Mouse (Mus musculus): ENCODE results near the gene Rasl11a. TPM values are rescaled to one million over a fixed set of nuclear protein-coding genes. Genes with fewer than 3 reads are reported as not detected.

The Rasl11a gene
- polyA plus RNA-seq, 1 experiment from 2014 or later: 3.0 TPM

DNA sequence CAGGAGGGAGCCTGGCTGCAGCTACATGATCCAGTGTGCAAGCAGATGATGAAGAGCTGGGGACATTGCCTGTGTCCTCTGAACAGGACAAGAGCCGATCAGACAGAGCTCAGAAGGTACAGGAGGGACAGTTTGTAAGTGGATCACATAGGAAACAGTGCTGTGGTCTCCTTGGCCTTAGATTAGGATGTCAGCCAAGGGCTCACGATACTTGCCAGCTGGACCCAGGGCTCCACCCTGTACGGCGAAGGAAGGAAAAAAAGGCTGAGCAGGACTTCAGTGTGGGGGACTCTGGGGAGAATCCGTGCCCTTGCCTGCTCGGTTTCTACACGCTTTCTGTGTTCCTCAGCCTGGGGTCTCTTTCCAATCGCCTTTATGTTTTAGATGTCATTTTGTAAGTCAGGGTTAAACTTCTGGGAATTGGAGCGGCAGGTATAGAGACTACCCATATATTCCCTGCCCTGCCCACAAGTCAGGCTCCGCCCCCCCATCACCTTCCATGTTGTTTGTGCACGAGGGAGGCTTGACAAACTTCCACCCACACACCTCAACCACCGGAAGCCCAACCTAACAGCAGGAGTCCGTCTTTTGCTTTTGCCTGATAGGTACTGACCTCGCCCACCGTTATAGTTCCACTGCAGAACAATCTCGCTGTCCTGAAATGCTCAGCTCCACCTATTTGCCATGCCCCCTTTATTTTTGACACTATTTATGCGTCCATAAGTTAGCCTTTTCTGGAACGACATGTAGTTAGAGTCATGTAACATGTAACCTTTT lies 15.5 kb downstream of the Rasl11a start:
- ATAC-seq: no peak
- Histone ChIP-seq H3K4me2 (ENCODE audit: low read depth, low read length) (no peak overlapping the region), H3K9ac (replicated peaks) (no peak overlapping the region), H3K4me3 (ENCODE audit: low read depth, low read length) (no peak overlapping the region), H3K36me3 (replicated peaks; ENCODE audit: insufficient read depth, low read length) (no peaks in the 10 kb centered on the region), H3K4me1 (ENCODE audit: insufficient read depth) (no peaks in the 10 kb centered on the region), H3K27me3 (ENCODE audit: insufficient read depth, low read length) (no peaks in the 10 kb centered on the region), H3K27ac (ENCODE audit: low read depth) (no peak overlapping the region), H3K9me3 (ENCODE audit: low read length) (no peaks in the 10 kb centered on the region)
- 61% methylated on average over 18 of the region's 18 CpGs for WGBS (ENCODE audit: insufficient replicate concordance)
- TF ChIP-seq CTCF (IDR thresholded peaks at IDR 0.05; ENCODE audit: low read depth) (no peak), EP300 (IDR thresholded peaks at IDR 0.05; ENCODE audit: low read depth) (no peak)
- no peak for DNase-seq

- Histone ChIP-seq H3K9me3 (ENCODE audit: low read length) (no peaks in the 10 kb centered on the region), H3K4me3 (ENCODE audit: low read depth, low read length) (no peak overlapping the region), H3K4me1 (ENCODE audit: insufficient read depth) (peaks cover 9% of the 10 kb centered on the region), H3K4me2 (ENCODE audit: low read depth, low read length) (no peak overlapping the region), H3K27ac (ENCODE audit: low read depth) (no peak overlapping the region), H3K9ac (replicated peaks) (no peak overlapping the region), H3K27me3 (ENCODE audit: insufficient read depth, low read length) (no peaks in the 10 kb centered on the region), H3K36me3 (replicated peaks; ENCODE audit: insufficient read depth, low read length) (no peaks in the 10 kb centered on the region)
- TF ChIP-seq EP300 (IDR thresholded peaks at IDR 0.05; ENCODE audit: low read depth) (no peak), CTCF (IDR thresholded peaks at IDR 0.05; ENCODE audit: low read depth) (no peak)
- no peak for ATAC-seq
- no peak for DNase-seq
- 60% methylated on average over 7 of the region's 7 CpGs for WGBS (ENCODE audit: insufficient replicate concordance)
Measured at GRCm38 (mm10) chr5:146861588-146861987, 16.7 kb downstream of the Rasl11a start.

DNA sequence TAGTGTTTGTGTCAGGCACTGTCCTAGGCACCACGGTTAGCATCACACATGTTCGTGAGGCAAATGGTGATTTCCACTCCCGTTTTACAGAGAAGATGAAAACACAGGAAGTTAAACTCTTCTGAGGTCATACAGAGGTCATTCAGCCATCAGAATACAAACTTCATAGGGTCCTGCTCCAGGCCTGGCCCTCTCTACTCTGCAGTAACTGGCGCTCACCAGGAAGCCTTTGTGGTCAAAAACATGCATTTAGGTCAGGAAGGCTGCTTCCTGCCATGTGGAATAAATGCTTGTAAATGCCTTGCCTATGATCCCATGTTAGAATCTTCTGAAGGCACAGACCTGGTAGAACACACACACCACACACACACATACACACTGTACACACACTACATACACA lies 20.6 kb downstream of the Rasl11a start:
- Histone ChIP-seq H3K9me3 (ENCODE audit: low read length) (no peaks in the 10 kb centered on the region), H3K4me1 (ENCODE audit: insufficient read depth) (peaks cover 23% of the 10 kb centered on the region), H3K36me3 (replicated peaks; ENCODE audit: insufficient read depth, low read length) (no peaks in the 10 kb centered on the region), H3K4me3 (ENCODE audit: low read depth, low read length) (no peak overlapping the region), H3K4me2 (ENCODE audit: low read depth, low read length) (no peak overlapping the region), H3K9ac (replicated peaks) (no peak overlapping the region), H3K27ac (ENCODE audit: low read depth) (no peak overlapping the region), H3K27me3 (ENCODE audit: insufficient read depth, low read length) (no peaks in the 10 kb centered on the region)
- ATAC-seq: no peak
- WGBS (ENCODE audit: insufficient replicate concordance): 38% methylated on average over 4 of the region's 4 CpGs
- TF ChIP-seq EP300 (IDR thresholded peaks at IDR 0.05; ENCODE audit: low read depth): no peak
- no peak for TF ChIP-seq CTCF (IDR thresholded peaks at IDR 0.05; ENCODE audit: low read depth)
- no peak for DNase-seq

GRCm38 (mm10) chr5:146866277-146866676 lies 21.4 kb downstream of the Rasl11a start:
- H3K4me2 ChIP-seq (ENCODE audit: low read depth, low read length): peak overlapping the region; percentile 63
- WGBS (ENCODE audit: insufficient replicate concordance): 68% methylated on average over 2 of the region's 2 CpGs

GRCm38 (mm10) chr5:146867246-146867945 lies 22.5 kb downstream of the Rasl11a start:
- H3K27me3 ChIP-seq (ENCODE audit: insufficient read depth, low read length): no peaks in the 10 kb centered on the region
- peak overlapping the region; percentile 19 for H3K27ac ChIP-seq (ENCODE audit: low read depth)
- H3K4me3 ChIP-seq (ENCODE audit: low read depth, low read length): no peak overlapping the region
- WGBS (ENCODE audit: insufficient replicate concordance): 6% methylated on average over 19 of the region's 19 CpGs
- peaks cover 23% of the 10 kb centered on the region for H3K4me1 ChIP-seq (ENCODE audit: insufficient read depth)
- peak; percentile 81 for ATAC-seq
- no peak overlapping the region for H3K9ac ChIP-seq (replicated peaks)
- TF ChIP-seq EP300 (IDR thresholded peaks at IDR 0.05; ENCODE audit: low read depth) (peak; percentile 33; the same call in 1 of the 2 replicates), CTCF (IDR thresholded peaks at IDR 0.05; ENCODE audit: low read depth) (no peak)
- DNase-seq: peak; percentile 44
- H3K9me3 ChIP-seq (ENCODE audit: low read length): no peaks in the 10 kb centered on the region
- peak overlapping the region; percentile 63 for H3K4me2 ChIP-seq (ENCODE audit: low read depth, low read length)
- H3K36me3 ChIP-seq (replicated peaks; ENCODE audit: insufficient read depth, low read length): no peaks in the 10 kb centered on the region

More at GRCm38 (mm10) chr5:146866277-146866676, 21.4 kb downstream of the Rasl11a start:
- Histone ChIP-seq H3K9me3 (ENCODE audit: low read length) (no peaks in the 10 kb centered on the region), H3K4me1 (ENCODE audit: insufficient read depth) (peaks cover 23% of the 10 kb centered on the region), H3K4me3 (ENCODE audit: low read depth, low read length) (no peak overlapping the region), H3K36me3 (replicated peaks; ENCODE audit: insufficient read depth, low read length) (no peaks in the 10 kb centered on the region), H3K27ac (ENCODE audit: low read depth) (0 out of 2 replicates have a peak overlapping the region, but pooled peaks have one; percentile 3), H3K27me3 (ENCODE audit: insufficient read depth, low read length) (no peaks in the 10 kb centered on the region), H3K9ac (replicated peaks) (no peak overlapping the region)
- DNase-seq: no peak
- TF ChIP-seq CTCF (IDR thresholded peaks at IDR 0.05; ENCODE audit: low read depth) (no peak), EP300 (IDR thresholded peaks at IDR 0.05; ENCODE audit: low read depth) (peak; percentile 88)
- peak; percentile 56 for ATAC-seq

DNA sequence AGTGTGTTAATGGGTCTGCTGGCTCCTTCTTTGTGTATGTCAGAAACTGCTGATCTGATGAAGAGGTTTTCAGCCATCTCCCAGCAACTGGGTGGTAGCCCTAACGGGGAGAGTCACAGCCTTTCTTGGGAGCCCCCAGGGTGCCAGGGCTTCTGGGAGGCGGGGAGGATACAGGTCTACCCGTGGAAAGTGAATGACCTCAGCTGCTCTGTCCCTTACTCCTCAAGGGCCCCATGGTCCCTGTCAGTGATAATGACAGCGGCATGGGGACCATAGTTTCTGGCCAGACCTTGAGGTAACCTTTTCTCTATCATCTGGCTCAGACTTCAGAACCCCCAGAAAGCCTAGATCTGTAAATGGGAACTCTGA lies 23.1 kb downstream of the Rasl11a start:
- ATAC-seq: 0 out of 2 replicates have a peak, but pooled peaks have one; percentile 9
- Histone ChIP-seq H3K27ac (ENCODE audit: low read depth) (peak overlapping the region; percentile 19; the same call in 1 of the 2 replicates), H3K4me2 (ENCODE audit: low read depth, low read length) (peak overlapping the region; percentile 63), H3K27me3 (ENCODE audit: insufficient read depth, low read length) (no peaks in the 10 kb centered on the region), H3K4me1 (ENCODE audit: insufficient read depth) (peaks cover 23% of the 10 kb centered on the region), H3K9ac (replicated peaks) (no peak overlapping the region), H3K9me3 (ENCODE audit: low read length) (no peaks in the 10 kb centered on the region), H3K36me3 (replicated peaks; ENCODE audit: insufficient read depth, low read length) (no peaks in the 10 kb centered on the region), H3K4me3 (ENCODE audit: low read depth, low read length) (no peak overlapping the region)
- no peak for TF ChIP-seq EP300 (IDR thresholded peaks at IDR 0.05; ENCODE audit: low read depth)
- TF ChIP-seq CTCF (IDR thresholded peaks at IDR 0.05; ENCODE audit: low read depth): no peak
- WGBS (ENCODE audit: insufficient replicate concordance): 24% methylated on average over 4 of the region's 4 CpGs
- DNase-seq: no peak

Data from liver, postnatal 0 days (tissue).